Mouse (Mus musculus) myocyte (in vitro differentiated cells): ENCODE measurements at regions not wholly inside any gene's neighbourhood (a gene's known extent, or its start where the extent isn't known, plus 50 kb on each side); places are given as distances from the start of the nearest gene placed in this dataset.

Source experiments
- H3K27me3 ChIP-seq: one replicate; pipeline ENCODE4 v1.6.1; 2011; ENCODE audit not compliant: control insufficient read depth, insufficient read depth, insufficient read length
- H3K36me3 ChIP-seq: one replicate; pipeline ENCODE4 v1.6.1; 2011; ENCODE audit not compliant: control insufficient read depth, insufficient read depth
- H3K4me2 ChIP-seq: one replicate; pipeline ENCODE4 v1.6.1; 2011; ENCODE audit warnings: low read depth, control low read depth
- H3K4me3 ChIP-seq: one replicate; pipeline ENCODE4 v1.5.1; 2011; ENCODE audit warnings: mild to moderate bottlenecking, control low read depth, moderate library complexity
- H3K79me2 ChIP-seq: one replicate; pipeline ENCODE4 v1.6.1; 2011; ENCODE audit not compliant: control insufficient read depth, insufficient read depth
- H3ac ChIP-seq: one replicate; pipeline ENCODE4 v1.6.1; 2011; ENCODE audit not compliant: control insufficient read depth, insufficient read length
- CEBPB ChIP-seq: IDR thresholded peaks from 2 replicates; pipeline ENCODE4 v1.6.1; 2011; ENCODE audit warnings: mild to moderate bottlenecking, moderate library complexity; ENCODE audit not compliant: poor library complexity, insufficient read depth, severe bottlenecking
- E2F4 ChIP-seq: IDR thresholded peaks from one replicate; pipeline ENCODE4 v1.6.1; 2011; ENCODE audit warnings: mild to moderate bottlenecking, control low read depth, moderate library complexity; ENCODE audit not compliant: insufficient read depth
- MAX ChIP-seq: IDR thresholded peaks from one replicate; pipeline ENCODE4 v1.6.1; 2011; ENCODE audit warnings: low read depth, mild to moderate bottlenecking, control low read depth
- MYOD1 ChIP-seq, 3 experiments: IDR thresholded peaks; one replicate each; pipeline ENCODE4 v1.6.1; 2011; ENCODE audit warnings: control low read depth in 2 of 3, low read depth in 2 of 3, mild to moderate bottlenecking in 2 of 3, moderate library complexity in 1 of 3; ENCODE audit not compliant: insufficient read length in 2 of 3, control insufficient read depth in 1 of 3
- MYOG ChIP-seq, 3 experiments: IDR thresholded peaks; one replicate each; pipeline ENCODE4 v1.6.1; 2011; ENCODE audit warnings: control low read depth in 2 of 3, low read depth in 2 of 3, mild to moderate bottlenecking in 2 of 3; ENCODE audit not compliant: insufficient read length in 2 of 3, control insufficient read depth in 1 of 3, insufficient read depth in 1 of 3
- POLR2A ChIP-seq: IDR thresholded peaks from one replicate; pipeline ENCODE4 v1.6.1; 2011; ENCODE audit warnings: low read depth, mild to moderate bottlenecking, control low read depth, moderate library complexity; ENCODE audit not compliant: insufficient read length
- POLR2AphosphoS2 ChIP-seq: IDR thresholded peaks from one replicate; pipeline ENCODE4 v1.6.1; 2011; ENCODE audit warnings: low read depth, control low read depth; ENCODE audit not compliant: insufficient read length
- REST ChIP-seq: IDR thresholded peaks from one replicate; pipeline ENCODE4 v1.6.1; 2011; ENCODE audit warnings: mild to moderate bottlenecking, control low read depth, moderate library complexity; ENCODE audit not compliant: insufficient read depth, insufficient read length
- SRF ChIP-seq: IDR thresholded peaks from one replicate; pipeline ENCODE4 v1.6.1; 2011; ENCODE audit warnings: low read depth; ENCODE audit not compliant: control insufficient read depth, insufficient read length
- TCF12 ChIP-seq: IDR thresholded peaks from one replicate; pipeline ENCODE4 v1.6.1; 2011; ENCODE audit warnings: mild to moderate bottlenecking, control low read depth; ENCODE audit not compliant: poor library complexity, insufficient read depth, severe bottlenecking
- TCF3 ChIP-seq: IDR thresholded peaks from one replicate; pipeline ENCODE4 v1.6.1; 2011; ENCODE audit warnings: low read depth, control low read depth; ENCODE audit not compliant: insufficient read length
- USF1 ChIP-seq: IDR thresholded peaks from one replicate; pipeline ENCODE4 v1.6.1; 2011; ENCODE audit warnings: low read depth, mild to moderate bottlenecking, control low read depth, moderate library complexity

- H3K4me3 ChIP-seq = no peak overlapping the region
- no peaks in the 10 kb centered on the region for H3K27me3 ChIP-seq
- no peak overlapping the region for H3K4me2 ChIP-seq
- no peak overlapping the region for H3ac ChIP-seq
- TF ChIP-seq POLR2A (no peak), MYOG (IDR thresholded peaks at IDR 0.05; ENCODE audit: control insufficient read depth in 1 of 3, insufficient read depth in 1 of 3, insufficient read length in 2 of 3, low read depth in 2 of 3) (no peak), SRF (no peak), E2F4 (no peak), TCF3 (no peak), TCF12 (no peak), CEBPB (no peak), MAX (no peak), REST (no peak), USF1 (no peak), POLR2AphosphoS2 (no peak), MYOD1 (IDR thresholded peaks at IDR 0.05; ENCODE audit: control insufficient read depth in 1 of 3, insufficient read length in 2 of 3, low read depth in 2 of 3) (no peak)
- H3K79me2 ChIP-seq = no peaks in the 10 kb centered on the region
- no peaks in the 10 kb centered on the region for H3K36me3 ChIP-seq
Observed at GRCm38 (mm10) chr17:14518216-14518615, 175.8 kb downstream of the Thbs2 start.

GRCm38 (mm10) chr17:14517368-14517767 is 176.7 kb downstream of the Thbs2 start:
- H3K36me3 ChIP-seq = no peaks in the 10 kb centered on the region
- no peak overlapping the region for H3K4me3 ChIP-seq
- TF ChIP-seq E2F4 = no peak
- no peak for TF ChIP-seq TCF12
- H3K4me2 ChIP-seq = no peak overlapping the region
- H3K79me2 ChIP-seq = no peaks in the 10 kb centered on the region
- H3ac ChIP-seq = no peak overlapping the region
- no peaks in the 10 kb centered on the region for H3K27me3 ChIP-seq

- H3K4me3 ChIP-seq = no peak overlapping the region
- no peak overlapping the region for H3K4me2 ChIP-seq
- H3ac ChIP-seq = no peak overlapping the region
- no peaks in the 10 kb centered on the region for H3K36me3 ChIP-seq
- no peaks in the 10 kb centered on the region for H3K79me2 ChIP-seq
- no peak for TF ChIP-seq USF1
- TF ChIP-seq POLR2AphosphoS2 = no peak
- no peak for TF ChIP-seq MAX
- TF ChIP-seq TCF12 = no peak
- no peak for TF ChIP-seq MYOD1 (IDR thresholded peaks at IDR 0.05; ENCODE audit: control insufficient read depth in 1 of 3, insufficient read length in 2 of 3, low read depth in 2 of 3)
- no peak for TF ChIP-seq E2F4
- TF ChIP-seq SRF = no peak
- no peak for TF ChIP-seq REST
- TF ChIP-seq CEBPB = no peak
- no peak for TF ChIP-seq POLR2A
- TF ChIP-seq MYOG (IDR thresholded peaks at IDR 0.05; ENCODE audit: control insufficient read depth in 1 of 3, insufficient read depth in 1 of 3, insufficient read length in 2 of 3, low read depth in 2 of 3) = no peak
- TF ChIP-seq TCF3 = no peak
- no peaks in the 10 kb centered on the region for H3K27me3 ChIP-seq
Observed at GRCm38 (mm10) chr17:14516097-14516496, 177.9 kb downstream of the Thbs2 start.

- no peaks in the 10 kb centered on the region for H3K79me2 ChIP-seq
- no peak overlapping the region for H3ac ChIP-seq
- no peak overlapping the region for H3K4me3 ChIP-seq
- no peaks in the 10 kb centered on the region for H3K36me3 ChIP-seq
- no peak overlapping the region for H3K4me2 ChIP-seq
- TF ChIP-seq CEBPB = no peak
- no peaks in the 10 kb centered on the region for H3K27me3 ChIP-seq
Observed at GRCm38 (mm10) chr17:14513454-14513853, 180.6 kb downstream of the Thbs2 start.

- no peak for TF ChIP-seq E2F4
- no peak for TF ChIP-seq MYOG (IDR thresholded peaks at IDR 0.05; ENCODE audit: control insufficient read depth in 1 of 3, insufficient read depth in 1 of 3, insufficient read length in 2 of 3, low read depth in 2 of 3)
- no peak for TF ChIP-seq MAX
- TF ChIP-seq POLR2AphosphoS2 = no peak
- TF ChIP-seq TCF3 = no peak
- no peak for TF ChIP-seq USF1
- TF ChIP-seq MYOD1 (IDR thresholded peaks at IDR 0.05; ENCODE audit: control insufficient read depth in 1 of 3, insufficient read length in 2 of 3, low read depth in 2 of 3) = no peak
- no peak for TF ChIP-seq POLR2A
- no peak for TF ChIP-seq REST
- TF ChIP-seq TCF12 = no peak
- no peak for TF ChIP-seq CEBPB
- TF ChIP-seq SRF = no peak
- no peaks in the 10 kb centered on the region for H3K27me3 ChIP-seq
Observed at GRCm38 (mm10) chr17:14510486-14510885, 183.5 kb downstream of the Thbs2 start.

More at GRCm38 (mm10) chr17:14510486-14510885, 183.5 kb downstream of the Thbs2 start:
- H3K79me2 ChIP-seq = no peaks in the 10 kb centered on the region
- H3K4me3 ChIP-seq = no peak overlapping the region
- H3K4me2 ChIP-seq = no peak overlapping the region
- H3K36me3 ChIP-seq = no peaks in the 10 kb centered on the region
- no peak overlapping the region for H3ac ChIP-seq
